Mouse (Mus musculus) liver, embryonic 14.5 days (tissue): ENCODE data around the gene Pdzk1ip1.

Source experiments
- CTCF ChIP-seq: IDR thresholded peaks from 2 replicates; pipeline ENCODE4 v1.5.1; 2016; ENCODE audit warnings: antibody characterized with exemption, low read depth, control low read depth
- EP300 ChIP-seq: IDR thresholded peaks from 2 replicates; pipeline ENCODE4 v1.6.1; 2016; ENCODE audit warnings: antibody characterized with exemption, low read depth

- TF ChIP-seq CTCF (no peak), EP300 (no peak)
These were observed 5.5 kb upstream of the Pdzk1ip1 start for GRCm38 (mm10) chr4:115083031-115083430.
